Mouse (Mus musculus): ENCODE results near the gene Tapt1. TPM values are rescaled to one million over a fixed set of nuclear protein-coding genes. Genes with fewer than 3 reads are reported as not detected.
"Not testable (repeated sequence)": the region's sequence is repeated elsewhere in the genome, so short reads cannot be mapped to it uniquely, and the experiment has no call there.

The Tapt1 gene
- polyA plus RNA-seq (2011; ENCODE audit: insufficient read depth, insufficient read length, low replicate concordance, missing spikeins): 41.9 and 49.1 TPM in 2 replicates

- peak within 1 kb of the TSS; percentile 97 for H3K27ac ChIP-seq (ENCODE audit: control insufficient read depth, insufficient read depth, low read depth, low read length, poor library complexity)
- WGBS: under 1% methylated on average over 121 of the region's 121 CpGs
- H3K4me3 ChIP-seq (replicated peaks; ENCODE audit: control insufficient read depth, low read depth, low read length): peak within 1 kb of the TSS; percentile 98
- H3K4me1 ChIP-seq (ENCODE audit: control insufficient read depth, insufficient read depth, low read length): peaks cover 3% of the 10 kb centered on the region
- TF ChIP-seq CTCF (IDR thresholded peaks at IDR 0.05; ENCODE audit: control insufficient read depth, insufficient read depth, low read length) (no peak), POLR2A (IDR thresholded peaks at IDR 0.05; ENCODE audit: borderline replicate concordance, control insufficient read depth, low read depth, low read length) (peak; percentile 74; the same call in 1 of the 2 replicates)
Measured at GRCm38 (mm10) chr5:44226521-44227461, at the start of gene Tapt1. Gene Tapt1 (minus strand): TSS chr5:44226626.

GRCm38 (mm10) chr5:44271564-44271963, 45.1 kb upstream of the Tapt1 start:
- Histone ChIP-seq H3K27ac (ENCODE audit: control insufficient read depth, insufficient read depth, low read depth, low read length, poor library complexity) (no peak overlapping the region), H3K4me1 (ENCODE audit: control insufficient read depth, insufficient read depth, low read length) (no peaks in the 10 kb centered on the region), H3K4me3 (replicated peaks; ENCODE audit: control insufficient read depth, low read depth, low read length) (no peak overlapping the region)
- 84% methylated on average over 4 of the region's 4 CpGs for WGBS
- TF ChIP-seq POLR2A (IDR thresholded peaks at IDR 0.05; ENCODE audit: borderline replicate concordance, control insufficient read depth, low read depth, low read length) (no peak), CTCF (IDR thresholded peaks at IDR 0.05; ENCODE audit: control insufficient read depth, insufficient read depth, low read length) (no peak)

- not testable (repeated sequence) for H3K4me1 ChIP-seq (ENCODE audit: control insufficient read depth, insufficient read depth, low read length); H3K4me3 ChIP-seq (replicated peaks; ENCODE audit: control insufficient read depth, low read depth, low read length); H3K27ac ChIP-seq (ENCODE audit: control insufficient read depth, insufficient read depth, low read depth, low read length, poor library complexity)
- WGBS: 58% methylated on average over 2 of the region's 3 CpGs
Measured at GRCm38 (mm10) chr5:44268524-44268923, 42.1 kb upstream of the Tapt1 start.

- Histone ChIP-seq H3K4me1 (ENCODE audit: control insufficient read depth, insufficient read depth, low read length) (no peaks in the 10 kb centered on the region), H3K4me3 (replicated peaks; ENCODE audit: control insufficient read depth, low read depth, low read length) (no peak overlapping the region), H3K27ac (ENCODE audit: control insufficient read depth, insufficient read depth, low read depth, low read length, poor library complexity) (no peak overlapping the region)
- no peak for TF ChIP-seq POLR2A (IDR thresholded peaks at IDR 0.05; ENCODE audit: borderline replicate concordance, control insufficient read depth, low read depth, low read length)
- no peak for TF ChIP-seq CTCF (IDR thresholded peaks at IDR 0.05; ENCODE audit: control insufficient read depth, insufficient read depth, low read length)
- 96% methylated on average over 4 of the region's 5 CpGs for WGBS
Measured at GRCm38 (mm10) chr5:44261691-44262090, 35.3 kb upstream of the Tapt1 start.

- Histone ChIP-seq H3K4me1 (ENCODE audit: control insufficient read depth, insufficient read depth, low read length) (no peaks in the 10 kb centered on the region), H3K27ac (ENCODE audit: control insufficient read depth, insufficient read depth, low read depth, low read length, poor library complexity) (no peak overlapping the region), H3K4me3 (replicated peaks; ENCODE audit: control insufficient read depth, low read depth, low read length) (no peak overlapping the region)
- TF ChIP-seq CTCF (IDR thresholded peaks at IDR 0.05; ENCODE audit: control insufficient read depth, insufficient read depth, low read length) (no peak), POLR2A (IDR thresholded peaks at IDR 0.05; ENCODE audit: borderline replicate concordance, control insufficient read depth, low read depth, low read length) (no peak)
- WGBS: 69% methylated on average over 3 of the region's 3 CpGs
Measured at GRCm38 (mm10) chr5:44261172-44261571, 34.7 kb upstream of the Tapt1 start.

GRCm38 (mm10) chr5:44259678-44260077, 33.3 kb upstream of the Tapt1 start:
- Histone ChIP-seq H3K4me1 (ENCODE audit: control insufficient read depth, insufficient read depth, low read length) (no peaks in the 10 kb centered on the region), H3K27ac (ENCODE audit: control insufficient read depth, insufficient read depth, low read depth, low read length, poor library complexity) (no peak overlapping the region), H3K4me3 (replicated peaks; ENCODE audit: control insufficient read depth, low read depth, low read length) (no peak overlapping the region)
- TF ChIP-seq POLR2A (IDR thresholded peaks at IDR 0.05; ENCODE audit: borderline replicate concordance, control insufficient read depth, low read depth, low read length) (no peak), CTCF (IDR thresholded peaks at IDR 0.05; ENCODE audit: control insufficient read depth, insufficient read depth, low read length) (no peak)
- 76% methylated on average over 3 of the region's 3 CpGs for WGBS

GRCm38 (mm10) chr5:44258163-44258562, 31.7 kb upstream of the Tapt1 start:
- peak; percentile 50; the same call in 1 of the 2 replicates for TF ChIP-seq CTCF (IDR thresholded peaks at IDR 0.05; ENCODE audit: control insufficient read depth, insufficient read depth, low read length)
- no peak for TF ChIP-seq POLR2A (IDR thresholded peaks at IDR 0.05; ENCODE audit: borderline replicate concordance, control insufficient read depth, low read depth, low read length)
- Histone ChIP-seq H3K4me3 (replicated peaks; ENCODE audit: control insufficient read depth, low read depth, low read length) (no peak overlapping the region), H3K27ac (ENCODE audit: control insufficient read depth, insufficient read depth, low read depth, low read length, poor library complexity) (no peak overlapping the region), H3K4me1 (ENCODE audit: control insufficient read depth, insufficient read depth, low read length) (no peaks in the 10 kb centered on the region)
- 47% methylated on average over 1 of the region's 1 CpGs for WGBS

GRCm38 (mm10) chr5:44257401-44257800, 31.0 kb upstream of the Tapt1 start:
- WGBS: 76% methylated on average over 4 of the region's 4 CpGs
- Histone ChIP-seq H3K27ac (ENCODE audit: control insufficient read depth, insufficient read depth, low read depth, low read length, poor library complexity) (no peak overlapping the region), H3K4me3 (replicated peaks; ENCODE audit: control insufficient read depth, low read depth, low read length) (no peak overlapping the region), H3K4me1 (ENCODE audit: control insufficient read depth, insufficient read depth, low read length) (no peaks in the 10 kb centered on the region)
- TF ChIP-seq POLR2A (IDR thresholded peaks at IDR 0.05; ENCODE audit: borderline replicate concordance, control insufficient read depth, low read depth, low read length) (no peak), CTCF (IDR thresholded peaks at IDR 0.05; ENCODE audit: control insufficient read depth, insufficient read depth, low read length) (no peak)

Measured in bone marrow, adult 2 months (tissue).